Mouse (Mus musculus) CD8-positive naive resting alpha-beta T cell, adult 2 months (primary cell): Measurements from ENCODE around the gene Tigd2.
"Not testable (repeated sequence)": the region's sequence is repeated elsewhere in the genome, so short reads cannot be mapped to it uniquely, and the experiment has no call there.

Source experiments
- DNase-seq, 2 experiments: peaks; one replicate each; pipeline ENCODE4 v3.0.0; 2022; ENCODE audit warnings: low read depth in 2 of 2, low spot score in 2 of 2

Gene Tigd2

GRCm38 (mm10) chr6:59208685-59209298 is at the start of gene Tigd2:
Tigd2 (plus strand) TSS chr6:59208870.
- DNase-seq, result peak; percentile 89

- no peak for DNase-seq
Observed at GRCm38 (mm10) chr6:59161801-59162478, 46.7 kb upstream of the Tigd2 start.

- no peak for DNase-seq
Observed at GRCm38 (mm10) chr6:59162887-59163286, 45.8 kb upstream of the Tigd2 start.

- DNase-seq, result no peak
Observed at GRCm38 (mm10) chr6:59163407-59163806, 45.3 kb upstream of the Tigd2 start.

GRCm38 (mm10) chr6:59168939-59169338 is 39.7 kb upstream of the Tigd2 start:
- DNase-seq, result no peak

- no peak for DNase-seq
Observed at GRCm38 (mm10) chr6:59171230-59171629, 37.4 kb upstream of the Tigd2 start.

GRCm38 (mm10) chr6:59173940-59174339 is 34.7 kb upstream of the Tigd2 start:
- no peak for DNase-seq

GRCm38 (mm10) chr6:59178051-59178450 is 30.6 kb upstream of the Tigd2 start:
- no peak for DNase-seq

GRCm38 (mm10) chr6:59180376-59180996 is 28.2 kb upstream of the Tigd2 start:
- DNase-seq, result peak; percentile 37 to 51

- peak in 1 of 2 experiments; percentile 15 for DNase-seq
Observed at GRCm38 (mm10) chr6:59185010-59185699, 23.5 kb upstream of the Tigd2 start.

GRCm38 (mm10) chr6:59190006-59190405 is 18.7 kb upstream of the Tigd2 start:
- DNase-seq, result no peak

GRCm38 (mm10) chr6:59194518-59194917 is 14.2 kb upstream of the Tigd2 start:
- not testable (repeated sequence) for DNase-seq

GRCm38 (mm10) chr6:59195849-59196635 is 12.6 kb upstream of the Tigd2 start:
- DNase-seq, result no peak

- no peak for DNase-seq
Observed at GRCm38 (mm10) chr6:59196746-59197145, 11.9 kb upstream of the Tigd2 start.

- no peak for DNase-seq
Observed at GRCm38 (mm10) chr6:59198356-59198755, 10.3 kb upstream of the Tigd2 start.

- DNase-seq, result no peak
Observed at GRCm38 (mm10) chr6:59199021-59199420, 9.6 kb upstream of the Tigd2 start.

- no peak for DNase-seq
Observed at GRCm38 (mm10) chr6:59207561-59207960, 1.1 kb upstream of the Tigd2 start.

GRCm38 (mm10) chr6:59209299-59209707 is 633 bp downstream of the Tigd2 start:
- DNase-seq, result no peak

- DNase-seq, result no peak
Observed at GRCm38 (mm10) chr6:59233191-59233590, 24.5 kb downstream of the Tigd2 start.

- DNase-seq, result no peak
Observed at GRCm38 (mm10) chr6:59233651-59234050, 25.0 kb downstream of the Tigd2 start.

GRCm38 (mm10) chr6:59249675-59250074 is 41.0 kb downstream of the Tigd2 start:
- peak; percentile 44 to 66 for DNase-seq
